Comparison of ENCODE assay signal across 7 mouse cellular contexts in genomic region chr16:46154832-46155231, GRCm38 (mm10). TPM values are rescaled to one million over a fixed set of nuclear protein-coding genes. Genes with fewer than 3 reads are reported as not detected.
DNase-seq lines count a peak whose midpoint lies in the region; ATAC-seq and TF ChIP-seq lines count a peak whose summit lies in the region.
"Not testable (repeated sequence)": the region's sequence is repeated elsewhere in the genome, so short reads cannot be mapped to it uniquely, and the experiment has no call there.

Gm4737 (minus strand) TSS chr16:46155077.

- POLR2A ChIA-PET in Patski (lab: Charles Lee): not testable (repeated sequence)

- TF ChIP-seq POLR2A in bone marrow, adult 2 months (IDR thresholded peaks at IDR 0.05; ENCODE audit: borderline replicate concordance, control insufficient read depth, low read depth, low read length): not testable (repeated sequence)

- not testable (repeated sequence) for H3K27me3 ChIP-seq in Patski

- not testable (repeated sequence) for DNase-seq in Patski (ENCODE audit: low read depth, low spot score); gastrocnemius, adult 8-10 months (ENCODE audit: low spot score in 2 of 2); heart, adult 8-10 months (ENCODE audit: low spot score); large intestine, adult 2 months (ENCODE audit: low read depth, low spot score); left cerebral cortex, adult 2 months (ENCODE audit: extremely low spot score in 1 of 2, low spot score in 2 of 2)

- not testable (repeated sequence) for H3K27ac ChIP-seq in bone marrow, adult 2 months (ENCODE audit: control insufficient read depth, insufficient read depth, low read depth, low read length, poor library complexity); left cerebral cortex, adult 2 months

- not testable (repeated sequence) for ATAC-seq in Patski
- peak; percentile 54; the same call in 1 of the 2 replicates for ATAC-seq in megakaryocyte, adult 5-6 weeks (ENCODE audit: poor library complexity, severe bottlenecking)

- 89% methylated on average over 12 of the region's 16 CpGs for WGBS in bone marrow, adult 2 months
- 98% methylated on average over 12 of the region's 16 CpGs for WGBS in large intestine, adult 2 months

- in situ Hi-C loops in Patski (cut with MboI; ENCODE audit: low pct_unique_long_range_greater_than_20kb): not testable (repeated sequence)

- CTCF ChIA-PET in Patski (lab: Charles Lee): not testable (repeated sequence)

- not testable (repeated sequence) for H3K4me3 ChIP-seq in bone marrow, adult 2 months (replicated peaks; ENCODE audit: control insufficient read depth, low read depth, low read length); left cerebral cortex, adult 2 months

- TF ChIP-seq CTCF in Patski (IDR thresholded peaks at IDR 0.05); bone marrow, adult 2 months (IDR thresholded peaks at IDR 0.05; ENCODE audit: control insufficient read depth, insufficient read depth, low read length); left cerebral cortex, adult 2 months (IDR thresholded peaks at IDR 0.05): not testable (repeated sequence)

- not testable (repeated sequence) for H3K4me1 ChIP-seq in bone marrow, adult 2 months (ENCODE audit: control insufficient read depth, insufficient read depth, low read length)

- intact Hi-C loops in left cerebral cortex, adult 2 months (cut with DNase I): not testable (repeated sequence)

RNA-seq across cellular contexts. Expression of gene Gm4737, which starts in this region (rescaled TPM):
- 92.0 TPM for polyA plus RNA-seq in Patski (2021)
- 19.4 and 50.1 TPM in 2 replicates for polyA plus RNA-seq in bone marrow, adult 2 months (2011; ENCODE audit: insufficient read depth, insufficient read length, low replicate concordance, missing spikeins)
- total RNA-seq in gastrocnemius, adult 8-10 months (2022): 10 to 100 TPM; 12.8 to 16.3 (median 15.0) TPM
- 10 to 100 TPM; 10.0 to 12.8 (median 12.0) TPM for total RNA-seq in heart, adult 8-10 months (2022)
- 33.5 and 48.4 TPM in 2 replicates for polyA plus RNA-seq in large intestine, adult 2 months (2012; rRNA removed)
- total RNA-seq in left cerebral cortex, adult 2 months (2021): 10 to 100 TPM; 13.3 to 14.4 TPM
- total RNA-seq in megakaryocyte, adult 5-6 weeks (2015): 2.4 and 2.5 TPM in 2 replicates
- 3.2 and 3.6 TPM in 2 replicates for total RNA-seq in megakaryocyte, adult 5-6 weeks (2017)
